Mouse (Mus musculus): ENCODE measurements around the gene Gpr156.

The Gpr156 gene

DNA sequence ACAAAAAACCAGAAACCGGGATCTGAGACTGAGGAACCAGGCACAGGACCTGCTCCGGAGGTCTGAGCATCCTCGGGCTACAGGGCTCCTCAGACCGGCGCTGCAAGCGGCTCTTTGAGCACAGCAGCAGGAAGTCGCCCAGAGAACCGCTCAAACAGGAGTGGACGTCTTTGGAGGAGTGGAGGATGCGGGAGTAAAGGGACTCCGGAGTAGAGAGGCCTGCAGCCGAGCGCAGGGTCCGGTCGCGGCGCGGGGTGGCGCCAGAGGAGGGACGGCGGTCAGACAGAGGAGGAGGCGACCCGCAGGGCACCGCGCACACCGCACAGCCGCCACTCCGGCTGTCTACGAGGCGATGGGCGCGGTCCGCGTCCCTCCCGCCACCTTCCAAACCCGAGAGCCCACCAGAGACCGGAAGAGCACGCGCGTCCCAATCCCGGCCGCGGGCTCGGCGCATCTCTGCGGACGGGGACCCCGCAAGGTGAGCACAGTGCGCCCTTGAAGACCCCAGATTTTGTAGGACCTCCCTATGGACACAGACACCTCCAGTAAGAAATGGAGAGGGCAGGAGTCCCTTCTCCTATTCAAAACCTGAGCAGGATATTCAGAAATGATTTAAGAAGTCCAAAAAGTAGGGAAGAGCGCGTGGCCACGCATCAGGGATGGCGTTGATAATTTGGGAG lies at the start of gene Gpr156:
TSS of gene Gpr156 (plus strand) at position 359 of the 680 bp plus-strand sequence.
- DNase-seq (ENCODE audit: low spot score) = no peak

DNA sequence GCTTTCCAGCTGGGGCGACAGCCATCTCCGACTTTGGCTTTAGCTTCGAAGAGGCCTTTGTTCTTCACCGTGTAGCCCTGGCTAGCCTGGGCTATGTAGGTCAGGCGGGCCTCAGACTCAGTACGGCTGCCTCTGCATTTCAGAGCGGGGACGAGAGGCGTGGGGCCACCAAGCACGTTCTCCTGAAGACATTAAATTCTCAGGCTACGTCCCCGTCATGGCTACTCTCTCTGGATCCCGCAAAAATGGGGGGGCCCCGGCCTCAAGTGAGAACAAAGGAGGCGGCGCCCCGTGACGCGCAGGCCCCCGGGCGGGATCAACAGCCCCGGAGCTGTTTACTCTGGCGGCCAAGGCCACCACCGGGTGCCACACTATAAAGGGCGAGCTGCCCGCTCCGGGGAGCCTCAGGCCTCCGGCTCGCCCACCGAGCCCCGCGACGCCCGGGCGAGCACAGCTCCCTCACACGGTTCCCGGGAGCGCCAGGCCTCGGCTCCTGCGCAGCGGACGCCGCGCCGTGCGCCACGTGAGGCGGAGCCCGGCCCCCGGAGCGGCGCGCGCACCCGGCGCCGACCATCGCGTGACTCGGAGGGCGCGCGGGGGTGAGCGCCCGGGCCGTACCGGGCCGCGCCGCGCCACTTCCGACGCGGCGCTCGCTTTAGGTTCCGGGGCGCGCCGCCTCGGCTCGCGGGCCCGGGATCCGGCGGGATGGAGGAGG lies 48.3 kb upstream of the Gpr156 start, which contains the start of gene Lrrc58:
TSS of gene Lrrc58 (plus strand) at position 599 of the 715 bp plus-strand sequence.
- DNase-seq (ENCODE audit: low spot score) = peak; percentile 58

DNA sequence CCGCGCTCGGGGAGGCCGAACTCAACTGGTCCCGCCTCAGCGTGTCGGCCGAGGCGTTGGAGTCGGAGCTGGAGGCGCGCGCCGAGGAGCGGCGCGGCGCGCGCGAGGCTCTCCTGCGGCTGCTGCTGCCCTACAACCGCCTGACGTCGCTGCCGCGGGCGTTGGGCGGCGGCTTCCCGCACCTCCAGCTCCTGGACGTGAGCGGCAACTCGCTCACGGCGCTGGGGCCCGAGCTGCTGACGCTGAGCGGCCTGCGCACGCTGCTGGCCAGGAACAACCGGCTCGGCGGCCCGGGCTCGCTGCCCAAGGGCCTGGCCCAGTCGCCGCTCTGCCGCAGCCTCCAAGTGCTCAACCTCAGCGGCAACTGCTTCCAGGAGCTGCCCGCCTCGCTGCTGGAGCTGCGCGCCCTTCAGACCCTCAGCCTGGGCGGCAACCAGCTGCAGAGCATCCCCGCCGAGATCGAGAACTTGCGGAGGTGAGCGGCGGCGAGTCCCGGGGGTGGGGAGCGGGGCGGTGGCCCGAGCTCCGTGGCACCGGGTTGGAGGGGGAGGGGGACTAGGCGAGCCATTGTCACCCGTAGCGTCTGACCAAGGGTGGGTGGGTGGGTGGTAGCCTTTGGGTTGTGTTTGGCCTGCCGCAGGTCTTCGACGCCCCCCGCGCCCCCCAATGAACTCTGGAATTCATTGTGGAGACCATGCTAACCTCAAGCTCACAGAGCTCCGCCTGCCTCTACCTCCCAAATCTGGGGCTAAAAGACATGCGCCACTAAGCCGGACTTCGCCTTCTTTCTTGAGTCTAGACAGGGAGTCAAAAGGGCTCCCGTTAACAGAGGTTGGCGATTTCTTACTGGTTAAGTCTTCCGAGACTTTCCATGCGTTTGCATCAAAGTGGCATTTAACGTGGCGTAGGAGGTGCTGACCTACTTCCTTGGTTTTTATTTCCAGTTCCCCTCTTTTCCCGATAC lies 47.5 kb upstream of the Gpr156 start:
- peak; percentile 2 for DNase-seq (ENCODE audit: low spot score)

DNA sequence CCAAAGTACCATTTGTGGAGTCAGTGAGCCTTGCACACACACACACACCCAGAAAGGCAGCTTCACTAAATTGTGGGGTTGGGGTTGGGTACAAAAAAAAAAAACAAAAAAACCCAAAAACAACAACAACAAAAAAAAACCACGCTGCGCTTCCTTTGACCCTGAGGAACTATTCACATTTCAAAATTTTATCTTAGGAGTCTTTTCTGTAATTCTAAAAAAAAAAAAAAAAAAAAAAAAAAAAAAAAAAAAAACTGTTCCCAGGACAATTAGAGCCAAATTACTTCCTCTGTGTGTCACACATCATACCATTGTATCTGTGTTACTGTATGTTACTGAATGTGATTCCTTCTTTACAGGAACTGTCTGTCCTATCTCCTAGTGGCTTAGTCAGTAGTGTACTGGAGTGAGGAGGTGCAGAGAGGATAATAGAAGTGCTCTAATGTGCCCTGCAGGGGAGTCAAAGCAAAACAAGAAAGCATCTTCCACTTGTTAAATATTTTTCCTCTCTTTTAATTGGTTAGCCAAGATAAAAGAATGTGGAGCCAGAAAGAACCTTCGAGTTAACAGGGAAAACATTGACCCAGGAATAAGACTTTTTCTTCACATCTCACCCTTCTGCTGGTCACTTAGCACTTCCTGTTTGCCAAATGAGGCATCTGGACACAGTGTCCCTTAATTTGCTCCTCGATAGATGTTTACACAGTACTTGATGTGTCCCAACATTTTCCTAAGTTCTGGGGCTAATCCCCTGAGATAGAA lies 46.6 kb upstream of the Gpr156 start:
- DNase-seq (ENCODE audit: low spot score) = no peak

DNA sequence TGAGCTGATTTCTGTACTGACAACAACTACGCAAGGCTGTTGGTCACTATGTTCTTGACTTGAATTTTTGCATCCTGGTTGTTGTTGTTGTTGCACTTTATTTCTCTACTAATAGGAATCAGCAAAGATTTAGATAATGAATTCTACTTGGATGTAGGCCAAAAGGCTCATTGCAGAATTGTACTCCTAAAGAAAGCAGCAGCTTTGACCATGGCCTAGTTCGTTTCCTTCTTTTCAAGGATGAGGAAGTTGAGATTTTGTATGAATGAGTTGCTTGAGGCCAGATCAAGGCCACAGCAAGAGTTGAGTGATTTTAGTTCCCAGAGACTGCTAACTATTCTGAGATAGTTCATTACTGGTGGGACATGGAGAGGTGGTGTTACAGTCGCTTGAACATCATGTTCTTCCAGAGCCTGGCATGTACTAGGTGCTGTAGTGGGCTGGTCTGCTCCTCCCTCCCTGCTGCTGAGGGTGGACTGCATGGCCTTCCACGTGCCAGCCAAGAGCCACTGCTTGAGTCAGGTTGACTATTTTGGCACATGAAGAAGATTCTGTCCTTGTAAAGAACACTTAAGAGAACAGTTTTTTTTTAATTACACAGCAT lies 45.1 kb upstream of the Gpr156 start:
- no peak for DNase-seq (ENCODE audit: low spot score)

DNA sequence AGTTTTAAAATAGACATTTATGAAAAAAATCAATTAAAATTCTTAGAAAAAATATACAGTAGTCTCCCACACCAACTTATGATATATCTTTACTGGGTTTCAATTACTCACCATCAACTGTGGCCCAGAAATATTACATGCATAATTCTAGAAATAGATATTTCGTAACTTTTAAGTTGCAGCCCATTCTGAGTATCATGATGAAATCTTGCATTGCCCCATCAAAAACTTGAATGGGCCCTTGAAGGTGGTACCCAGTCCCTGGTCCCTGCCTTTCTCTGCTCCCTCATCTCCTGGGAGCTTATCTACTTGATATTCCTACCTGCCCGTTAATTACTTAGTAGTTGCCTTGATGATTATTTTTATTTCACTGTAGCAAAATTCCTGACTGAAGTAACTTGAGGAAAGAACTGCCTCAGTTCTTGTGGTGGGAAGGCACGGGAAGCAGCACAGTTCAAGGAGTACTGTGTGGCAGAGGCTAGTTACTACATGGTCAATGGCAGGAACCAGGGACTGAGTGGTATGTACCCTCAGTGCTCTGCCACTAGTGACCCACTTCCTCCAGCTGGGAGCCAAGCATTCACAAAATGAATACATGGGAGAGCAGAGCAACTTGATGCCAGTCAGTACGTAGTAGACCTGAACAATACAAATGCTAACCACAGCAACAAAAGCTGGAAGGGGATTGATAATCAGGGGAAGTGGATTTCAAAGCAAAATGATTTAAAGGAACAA lies 41.6 kb upstream of the Gpr156 start:
- no peak for DNase-seq (ENCODE audit: low spot score)

DNA sequence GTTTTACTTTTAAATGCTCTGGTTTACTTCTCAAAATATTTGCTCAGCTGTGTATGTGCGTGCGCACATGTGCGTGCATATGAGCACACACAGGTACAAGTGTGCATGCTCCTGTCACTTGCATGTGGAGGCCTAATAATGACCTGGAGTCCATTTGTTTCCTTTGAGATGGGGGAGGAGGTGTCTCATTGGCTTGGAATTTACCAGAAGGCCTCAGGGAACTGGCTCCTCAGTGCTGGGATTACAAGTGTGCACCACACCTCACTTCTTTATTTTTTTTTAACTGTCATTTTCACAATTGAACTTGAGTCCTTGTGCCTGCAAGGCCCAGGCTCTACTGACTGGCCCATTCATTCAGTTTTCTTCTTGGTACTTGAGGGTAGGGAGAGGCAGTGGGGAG lies 38.9 kb upstream of the Gpr156 start:
- DNase-seq (ENCODE audit: low spot score) = no peak

DNA sequence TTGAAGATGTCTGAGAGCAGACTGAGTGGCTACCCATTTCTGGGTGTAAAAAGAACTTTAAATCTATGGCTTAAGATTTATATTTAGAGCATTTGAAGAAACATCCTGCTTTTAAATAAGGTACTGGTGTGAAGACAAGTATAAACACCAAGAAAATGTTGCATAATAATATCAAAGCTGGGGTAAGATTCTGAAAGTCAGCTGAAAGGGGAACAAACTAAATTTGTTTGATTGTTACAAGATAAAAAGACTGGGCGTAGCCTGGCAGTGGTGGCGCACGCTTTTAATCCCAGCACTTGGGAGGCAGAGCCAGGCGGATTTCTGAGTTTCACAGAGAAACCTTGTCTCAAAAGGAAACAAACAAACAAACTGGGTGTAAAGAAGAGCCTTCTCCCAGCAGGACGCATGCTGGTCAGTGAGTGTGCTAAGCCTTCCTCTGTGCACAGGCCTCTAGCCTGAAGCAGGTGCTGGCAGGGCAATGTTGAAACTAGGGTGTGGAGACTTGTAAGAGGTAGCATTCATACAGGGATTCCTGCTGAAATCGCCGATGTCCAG lies 37.3 kb upstream of the Gpr156 start:
- DNase-seq (ENCODE audit: low spot score) = no peak

DNA sequence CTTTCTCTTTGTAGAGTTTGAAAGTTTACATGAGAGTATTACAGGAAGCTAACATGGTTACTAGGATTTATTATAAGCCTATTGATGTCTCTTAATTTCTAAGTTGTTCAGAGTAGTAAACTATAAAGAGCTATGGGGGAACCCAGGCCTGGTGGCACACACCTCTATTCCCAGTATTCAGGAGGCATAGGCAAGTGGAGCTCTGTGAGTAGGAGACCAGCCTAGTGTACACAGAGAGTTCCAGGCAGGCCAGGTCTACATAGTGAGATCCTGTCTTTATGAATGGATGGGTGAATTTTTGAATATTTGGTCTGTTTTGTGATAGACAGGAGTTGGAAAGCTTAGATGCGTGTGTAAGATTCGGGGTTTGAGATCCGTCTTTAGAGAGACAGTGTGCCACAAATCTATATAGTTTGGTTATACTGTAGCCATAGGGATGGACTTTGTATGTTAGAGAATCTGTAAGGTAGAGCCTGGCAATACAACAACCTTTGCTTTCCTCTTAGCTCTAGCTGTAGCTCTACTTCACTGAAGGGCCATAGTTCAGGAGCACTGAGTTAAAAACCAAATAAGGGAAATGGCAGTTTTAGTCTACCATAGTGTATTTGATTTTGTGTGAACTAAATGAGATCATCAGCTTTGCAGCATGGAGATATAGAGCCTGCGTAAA lies 36.4 kb upstream of the Gpr156 start:
- no peak for DNase-seq (ENCODE audit: low spot score)

DNA sequence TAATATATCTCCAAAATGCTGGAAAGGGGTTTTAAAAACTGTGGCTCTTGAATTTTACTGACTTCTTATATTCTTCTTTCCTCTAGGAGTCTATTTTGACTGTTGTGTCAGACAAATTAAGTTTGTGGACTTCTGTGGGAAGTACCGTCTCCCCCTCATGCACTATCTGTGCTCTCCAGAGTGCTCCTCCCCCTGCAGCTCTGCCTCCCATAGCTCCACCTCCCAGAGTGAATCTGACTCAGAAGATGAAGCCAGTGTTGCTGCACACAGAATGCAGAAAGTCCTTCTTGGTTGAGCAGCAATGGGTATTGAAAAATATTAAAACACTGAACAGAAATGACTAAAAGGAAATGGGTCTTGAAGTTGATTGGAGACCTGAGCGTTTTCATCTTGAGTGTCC lies 35.1 kb upstream of the Gpr156 start:
- DNase-seq (ENCODE audit: low spot score) = no peak

DNA sequence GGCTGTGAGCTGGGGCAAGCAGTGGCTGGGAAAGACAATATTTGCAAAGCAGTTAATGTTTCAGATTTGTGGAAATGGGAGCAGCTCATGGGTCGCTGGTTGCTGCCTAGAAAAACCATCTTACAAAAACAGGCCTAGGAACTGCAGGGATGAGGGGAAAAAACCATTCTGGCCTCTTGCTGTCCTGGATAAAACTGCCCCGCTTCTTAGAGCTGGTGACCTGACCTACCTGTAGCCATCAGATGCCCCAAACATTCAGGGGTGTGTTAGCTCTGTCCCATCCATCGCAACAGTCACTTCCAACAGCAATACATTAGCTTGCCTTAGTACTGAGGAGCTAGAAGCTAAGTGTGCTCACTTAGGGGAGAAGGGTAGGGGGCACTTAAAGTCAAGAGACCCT lies 27.3 kb upstream of the Gpr156 start:
- DNase-seq (ENCODE audit: low spot score) = no peak

DNA sequence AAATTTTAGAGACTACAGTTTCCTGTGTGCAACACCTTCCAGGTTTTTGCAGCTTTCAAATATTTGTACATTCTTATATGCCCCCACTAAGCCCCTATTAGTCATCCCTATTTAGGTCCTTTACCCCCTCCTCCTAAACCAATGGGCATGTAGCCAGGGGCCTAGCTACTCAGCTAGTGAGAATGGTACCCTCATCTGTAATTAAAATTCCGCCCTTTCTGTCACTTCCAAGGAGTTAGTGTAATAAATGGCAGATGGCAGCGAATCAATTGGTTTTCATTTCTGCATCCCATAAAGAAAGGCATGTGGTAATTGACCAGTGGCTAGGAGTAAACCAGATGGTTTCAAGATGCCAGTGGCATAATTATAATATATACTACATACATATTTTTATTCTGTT lies 23.6 kb upstream of the Gpr156 start:
- DNase-seq (ENCODE audit: low spot score) = no peak

DNA sequence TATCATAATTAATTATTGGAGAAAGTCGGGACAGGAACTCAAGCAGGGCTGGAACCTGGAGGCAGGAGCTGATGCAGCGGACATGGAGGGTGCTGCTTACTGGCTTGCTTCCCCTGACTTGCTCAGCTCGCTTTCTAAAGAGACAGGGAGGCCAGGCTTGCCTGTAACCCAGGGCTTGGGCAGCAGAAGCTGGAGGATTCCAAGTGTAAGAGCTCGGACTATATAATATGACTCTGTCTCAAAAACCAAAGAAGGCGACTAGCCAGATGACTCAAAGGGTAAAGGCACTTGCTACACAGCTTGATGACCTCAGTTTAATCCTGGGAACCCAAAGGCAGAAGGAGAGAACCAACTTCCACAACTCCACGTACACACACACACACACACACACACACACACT lies 22.9 kb upstream of the Gpr156 start:
- DNase-seq (ENCODE audit: low spot score) = no peak

DNA sequence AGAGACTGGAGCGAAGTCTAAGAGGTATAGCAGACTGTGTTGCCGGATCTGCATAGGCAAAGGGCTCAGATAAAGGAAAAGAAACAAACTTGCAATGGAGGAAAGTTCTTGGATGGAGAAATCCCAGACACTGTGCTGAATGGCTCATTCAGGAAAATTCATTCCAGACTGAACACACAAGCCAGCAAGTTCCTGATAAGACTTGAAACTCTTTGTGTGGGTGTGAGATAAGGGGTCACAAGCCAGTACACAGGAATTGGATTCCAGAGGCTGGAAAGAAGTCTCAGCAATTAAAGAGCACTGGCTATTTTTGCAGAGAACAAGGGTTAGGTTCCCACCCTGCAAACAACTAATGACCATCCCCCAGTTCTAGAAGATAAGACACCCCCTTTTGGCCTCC lies 22.4 kb upstream of the Gpr156 start:
- no peak for DNase-seq (ENCODE audit: low spot score)

DNA sequence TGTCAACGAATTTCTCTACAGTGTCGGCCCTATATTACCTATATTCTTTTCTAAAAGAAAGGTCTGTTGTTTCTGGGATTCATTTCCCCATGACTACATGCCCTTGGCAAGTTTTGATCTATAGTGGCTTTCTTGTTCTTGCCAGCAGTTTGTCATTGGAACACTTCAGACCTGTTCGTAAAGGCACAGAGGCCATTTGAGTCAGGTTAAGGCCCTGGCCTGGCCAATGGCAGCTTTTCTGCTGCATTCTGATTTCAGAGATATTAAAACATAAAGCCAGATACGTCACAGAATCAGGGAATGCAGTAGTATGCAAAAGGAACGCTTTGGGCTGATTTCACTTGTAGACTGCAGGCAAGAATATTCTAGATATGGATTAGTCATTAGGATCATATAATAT lies 17.5 kb upstream of the Gpr156 start:
- no peak for DNase-seq (ENCODE audit: low spot score)

DNA sequence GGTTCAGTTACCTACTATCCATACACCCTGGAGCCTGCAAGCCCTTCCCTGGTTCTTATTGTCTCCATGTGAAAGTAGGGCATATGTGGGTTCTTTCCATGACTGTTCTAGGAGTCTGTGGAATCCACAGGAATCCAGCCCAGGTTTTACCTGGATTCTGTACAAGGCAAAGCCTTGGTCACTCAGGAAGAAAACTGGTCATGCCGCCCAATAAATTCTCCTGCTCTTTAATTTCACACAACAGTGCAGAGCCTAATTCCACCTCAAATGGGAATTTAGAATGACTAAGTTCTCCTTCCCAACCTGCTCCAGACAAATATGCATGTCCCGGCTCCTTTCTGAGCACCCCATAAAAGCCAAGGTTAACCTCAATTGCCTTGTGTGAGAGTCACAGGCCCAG lies 16.9 kb upstream of the Gpr156 start:
- DNase-seq (ENCODE audit: low spot score) = no peak

DNA sequence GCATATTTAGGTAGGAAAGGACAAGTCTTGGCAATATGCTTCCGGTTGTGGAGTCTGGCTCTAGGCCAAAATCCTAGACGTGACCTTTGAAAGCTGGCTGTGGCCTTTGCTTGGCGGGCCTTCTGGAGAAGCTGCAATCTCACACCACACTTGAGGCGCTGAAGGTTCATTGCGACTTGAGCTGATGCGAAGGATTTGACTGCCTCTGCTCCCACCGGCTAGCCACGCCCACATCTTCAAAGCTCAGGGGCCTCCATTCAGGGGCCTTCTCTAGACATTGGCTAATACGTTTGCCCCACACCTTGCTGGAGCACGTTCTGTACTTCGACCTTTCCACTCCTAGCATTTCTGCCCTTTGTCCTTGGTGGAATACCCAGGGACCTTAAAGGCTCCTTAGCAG lies 15.0 kb upstream of the Gpr156 start:
- DNase-seq (ENCODE audit: low spot score) = no peak

DNA sequence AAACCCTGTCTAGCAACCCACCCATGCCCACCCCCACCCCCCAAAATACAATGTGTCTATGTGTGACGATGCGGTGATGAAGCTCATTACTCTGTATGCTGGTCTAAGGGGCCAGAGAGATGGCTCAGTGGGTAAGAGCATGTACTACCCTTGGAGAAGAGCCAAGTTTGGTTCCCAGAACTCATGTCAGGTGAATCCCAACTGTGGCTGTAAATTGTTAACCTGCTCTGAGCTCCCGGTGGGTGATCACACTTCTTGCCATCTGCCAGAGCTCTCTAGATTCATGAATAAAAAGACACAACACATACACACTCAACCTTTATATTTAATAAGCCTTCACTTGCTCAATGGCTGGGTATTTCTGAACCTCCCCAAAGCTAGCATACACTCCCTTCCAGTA lies 9.8 kb upstream of the Gpr156 start:
- DNase-seq (ENCODE audit: low spot score) = no peak

DNA sequence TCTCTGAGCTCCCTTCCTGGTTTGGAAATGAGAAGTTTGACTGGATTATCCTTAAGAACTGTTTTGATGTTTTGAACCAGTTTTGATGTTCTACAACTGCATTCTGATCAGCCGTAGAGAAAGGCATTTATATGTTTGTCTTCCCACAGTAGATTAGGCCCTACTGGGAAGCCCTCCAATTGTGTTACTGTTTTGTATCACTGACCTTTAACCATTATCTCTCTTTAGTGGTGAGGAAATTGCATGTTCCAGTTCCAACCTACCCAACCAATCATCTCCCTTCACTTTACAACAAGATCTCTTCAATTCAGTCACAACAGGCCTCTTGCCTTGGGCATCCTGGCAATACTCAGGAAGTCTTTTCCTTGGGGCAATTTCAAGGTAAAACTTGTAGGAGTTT lies 5.2 kb upstream of the Gpr156 start:
- DNase-seq (ENCODE audit: low spot score) = no peak

DNA sequence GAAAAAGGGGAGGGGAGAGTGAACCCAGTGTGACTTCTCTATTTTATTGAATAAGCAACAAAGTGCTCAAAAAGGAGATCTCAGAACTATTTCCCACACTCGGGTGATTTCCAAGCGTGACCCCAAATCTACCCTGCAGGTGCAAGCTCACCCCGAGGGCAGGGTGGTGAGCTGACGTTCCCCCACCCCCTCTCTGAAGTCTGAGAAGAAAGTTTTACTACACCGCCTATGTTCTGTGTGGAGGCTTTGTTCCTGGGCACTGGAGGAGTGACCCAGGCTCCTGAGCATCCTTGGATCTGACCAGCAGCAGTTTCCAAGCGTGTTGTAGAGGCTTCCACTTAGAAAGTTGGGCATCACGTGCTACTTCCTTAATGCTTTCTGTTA lies 514 bp downstream of the Gpr156 start:
- DNase-seq (ENCODE audit: low spot score) = no peak
